Mouse (Mus musculus): ENCODE measurements around the gene Mall.

Gene Mall

GRCm38 (mm10) chr2:127728661-127729450 is 876 bp downstream of the Mall start:
- DNase-seq (ENCODE audit: low spot score), result no peak

GRCm38 (mm10) chr2:127728146-127728545 is 1.6 kb downstream of the Mall start:
- DNase-seq (ENCODE audit: low spot score), result no peak

- no peak for DNase-seq (ENCODE audit: low spot score)
Measured at GRCm38 (mm10) chr2:127723193-127723592, 6.5 kb downstream of the Mall start.

GRCm38 (mm10) chr2:127722176-127722892 is 7.4 kb downstream of the Mall start:
- DNase-seq (ENCODE audit: low spot score), result peak; percentile 46

GRCm38 (mm10) chr2:127718839-127719468 is 10.8 kb downstream of the Mall start:
- no peak for DNase-seq (ENCODE audit: low spot score)

- DNase-seq (ENCODE audit: low spot score), result no peak
Measured at GRCm38 (mm10) chr2:127714726-127715125, 15.0 kb downstream of the Mall start.

GRCm38 (mm10) chr2:127708792-127709191 is 20.9 kb downstream of the Mall start:
- no peak for DNase-seq (ENCODE audit: low spot score)

GRCm38 (mm10) chr2:127708060-127708459 is 21.7 kb downstream of the Mall start:
- no peak for DNase-seq (ENCODE audit: low spot score)

- no peak for DNase-seq (ENCODE audit: low spot score)
Measured at GRCm38 (mm10) chr2:127705267-127705666, 24.5 kb downstream of the Mall start.

- DNase-seq (ENCODE audit: low spot score), result no peak
Measured at GRCm38 (mm10) chr2:127689239-127689638, 40.5 kb downstream of the Mall start.

- peak; percentile 38 for DNase-seq (ENCODE audit: low spot score)
Measured at GRCm38 (mm10) chr2:127683687-127684331, 45.9 kb downstream of the Mall start.

- no peak for DNase-seq (ENCODE audit: low spot score)
Measured at GRCm38 (mm10) chr2:127667843-127668506, 61.8 kb downstream of the Mall start.

GRCm38 (mm10) chr2:127667015-127667414 is 62.7 kb downstream of the Mall start:
- DNase-seq (ENCODE audit: low spot score), result no peak

GRCm38 (mm10) chr2:127662708-127663107 is 67.0 kb downstream of the Mall start:
- DNase-seq (ENCODE audit: low spot score), result no peak

GRCm38 (mm10) chr2:127656086-127656720 is 73.5 kb downstream of the Mall start, which contains the start of gene Mal:
Mal (minus strand) TSS chr2:127656695.
- DNase-seq (ENCODE audit: low spot score), result peak; percentile 66

- no peak for DNase-seq (ENCODE audit: low spot score)
Measured at GRCm38 (mm10) chr2:127655419-127655818, 74.3 kb downstream of the Mall start.

- no peak for DNase-seq (ENCODE audit: low spot score)
Measured at GRCm38 (mm10) chr2:127654786-127655185, 74.9 kb downstream of the Mall start.
